In genomic region chr11:48873591-48874290, GRCm38 (mm10) we compare ENCODE assay signal across 12 mouse cellular contexts. TPM values are rescaled to one million over a fixed set of nuclear protein-coding genes. Genes with fewer than 3 reads are reported as not detected.
DNase-seq lines count a peak whose midpoint lies in the region; ATAC-seq and TF ChIP-seq lines count a peak whose summit lies in the region.
"Had no signal": no experiment of that assay in that cellular context is flagged by ENCODE, and none has a peak within 500 bp of the region (broad histone marks: within the 10 kb centered on the region; RNA-seq: fewer than 3 reads in every experiment).

No protein-coding gene starts in this region.

- 74% methylated on average over 10 of the region's 10 CpGs for WGBS in forebrain, embryonic 11.5 days
- 75% methylated on average over 10 of the region's 10 CpGs for WGBS in forebrain, embryonic 14.5 days
- WGBS in spleen, adult 2 months: 75% methylated on average over 10 of the region's 10 CpGs
- WGBS in liver, embryonic 11.5 days: 31% methylated on average over 10 of the region's 10 CpGs
- 53% methylated on average over 10 of the region's 10 CpGs for WGBS in stomach, postnatal 0 days
- 73% methylated on average over 10 of the region's 10 CpGs for WGBS in midbrain, embryonic 13.5 days

- DNase-seq in forebrain, embryonic 11.5 days (ENCODE audit: low spot score): peak; percentile 49
- no peak for DNase-seq in forebrain, embryonic 14.5 days (ENCODE audit: low spot score)
- DNase-seq in spleen, adult 2 months (ENCODE audit: low read depth in 1 of 2, low spot score in 2 of 2): no peak
- no peak for DNase-seq in spleen, postnatal 36 days (ENCODE audit: low spot score in 2 of 2)
- DNase-seq in liver, embryonic 11.5 days (ENCODE audit: low spot score): no peak
- DNase-seq in stomach, postnatal 0 days (ENCODE audit: low spot score): peak; percentile 44
- no peak for DNase-seq in thymus, postnatal 36 days
- DNase-seq: cerebellum, adult 11-12 months had no signal

- no peak overlapping the region for H3K9ac ChIP-seq in forebrain, embryonic 11.5 days (ENCODE audit: low read length)
- H3K9ac ChIP-seq in forebrain, embryonic 14.5 days (ENCODE audit: low read length): no peak overlapping the region
- peak overlapping the region; percentile 82; the same call in 1 of the 2 replicates for H3K9ac ChIP-seq in liver, embryonic 11.5 days (ENCODE audit: low read depth, low read length)
- no peak overlapping the region for H3K9ac ChIP-seq in stomach, postnatal 0 days (ENCODE audit: low read length)
- no peak overlapping the region for H3K9ac ChIP-seq in midbrain, embryonic 13.5 days (replicated peaks)
- H3K9ac ChIP-seq: embryonic facial prominence, embryonic 12.5 days; neural tube, embryonic 12.5 days had no signal

- no peak overlapping the region for H3K4me2 ChIP-seq in forebrain, embryonic 11.5 days (ENCODE audit: low read depth, low read length, severe bottlenecking)
- no peak overlapping the region for H3K4me2 ChIP-seq in forebrain, embryonic 14.5 days (ENCODE audit: low read length)
- peak overlapping the region; percentile 88 for H3K4me2 ChIP-seq in liver, embryonic 11.5 days
- no peak overlapping the region for H3K4me2 ChIP-seq in stomach, postnatal 0 days (replicated peaks; ENCODE audit: low read depth)
- no peak overlapping the region for H3K4me2 ChIP-seq in midbrain, embryonic 13.5 days (replicated peaks)
- H3K4me2 ChIP-seq: embryonic facial prominence, embryonic 12.5 days; neural tube, embryonic 12.5 days had no signal

- H3K27ac ChIP-seq in forebrain, embryonic 11.5 days (ENCODE audit: low read depth, low read length): no peak overlapping the region
- H3K27ac ChIP-seq in forebrain, embryonic 14.5 days (ENCODE audit: low read depth, low read length): no peak overlapping the region
- H3K27ac ChIP-seq in spleen, adult 2 months (ENCODE audit: insufficient read depth, low read length): peak overlapping the region; percentile 97
- H3K27ac ChIP-seq in liver, embryonic 11.5 days (ENCODE audit: low read depth, low read length): peak overlapping the region; percentile 86
- H3K27ac ChIP-seq in stomach, postnatal 0 days (replicated peaks): peak overlapping the region; percentile 53
- H3K27ac ChIP-seq in midbrain, embryonic 13.5 days: no peak overlapping the region
- H3K27ac ChIP-seq: embryonic facial prominence, embryonic 12.5 days; limb, embryonic 10.5 days; neural tube, embryonic 12.5 days had no signal

- no peak for ATAC-seq in forebrain, embryonic 11.5 days (replicated peaks; ENCODE audit: low FRiP score)
- no peak for ATAC-seq in forebrain, embryonic 14.5 days
- peak; percentile 84 for ATAC-seq in liver, embryonic 11.5 days (replicated peaks; ENCODE audit: low FRiP score)
- ATAC-seq in stomach, postnatal 0 days (ENCODE audit: low FRiP score, low TSS enrichment): peak; percentile 26; the same call in 1 of the 2 replicates
- ATAC-seq in midbrain, embryonic 13.5 days: no peak

- H3K27me3 ChIP-seq in forebrain, embryonic 11.5 days (ENCODE audit: control insufficient read depth, insufficient read depth, low read length): no peaks in the 10 kb centered on the region
- H3K27me3 ChIP-seq in forebrain, embryonic 14.5 days (replicated peaks; ENCODE audit: control insufficient read depth, insufficient read depth, low read length): no peaks in the 10 kb centered on the region
- no peaks in the 10 kb centered on the region for H3K27me3 ChIP-seq in spleen, adult 2 months (ENCODE audit: control insufficient read depth, insufficient read depth, low read length)
- no peaks in the 10 kb centered on the region for H3K27me3 ChIP-seq in liver, embryonic 11.5 days (replicated peaks; ENCODE audit: control insufficient read depth, insufficient read depth, low read length)
- H3K27me3 ChIP-seq in stomach, postnatal 0 days (ENCODE audit: control insufficient read depth, insufficient read depth, low read length): no peaks in the 10 kb centered on the region
- peaks cover 20% of the 10 kb centered on the region for H3K27me3 ChIP-seq in midbrain, embryonic 13.5 days
- H3K27me3 ChIP-seq: embryonic facial prominence, embryonic 12.5 days had no signal

- H3K4me3 ChIP-seq in forebrain, embryonic 11.5 days (ENCODE audit: low read depth, low read length): no peak overlapping the region
- no peak overlapping the region for H3K4me3 ChIP-seq in forebrain, embryonic 14.5 days (ENCODE audit: low read depth, low read length)
- no peak overlapping the region for H3K4me3 ChIP-seq in spleen, adult 2 months (ENCODE audit: extremely low read depth, insufficient read depth, insufficient read length)
- no peak overlapping the region for H3K4me3 ChIP-seq in liver, embryonic 11.5 days (ENCODE audit: low read depth, low read length)
- H3K4me3 ChIP-seq in stomach, postnatal 0 days (ENCODE audit: low read depth, low read length): no peak overlapping the region
- H3K4me3 ChIP-seq in midbrain, embryonic 13.5 days (replicated peaks): no peak overlapping the region
- H3K4me3 ChIP-seq: embryonic facial prominence, embryonic 12.5 days; limb, embryonic 10.5 days; neural tube, embryonic 12.5 days had no signal

- no peaks in the 10 kb centered on the region for H3K36me3 ChIP-seq in forebrain, embryonic 11.5 days (ENCODE audit: control insufficient read depth, insufficient read depth, low read length)
- no peaks in the 10 kb centered on the region for H3K36me3 ChIP-seq in forebrain, embryonic 14.5 days (ENCODE audit: control insufficient read depth, insufficient read depth, low read length)
- H3K36me3 ChIP-seq in spleen, adult 2 months (ENCODE audit: control insufficient read depth, insufficient read depth, low read length): no peaks in the 10 kb centered on the region
- H3K36me3 ChIP-seq in liver, embryonic 11.5 days (ENCODE audit: control insufficient read depth, insufficient read depth, low read length): no peaks in the 10 kb centered on the region
- no peaks in the 10 kb centered on the region for H3K36me3 ChIP-seq in stomach, postnatal 0 days (ENCODE audit: control insufficient read depth, insufficient read depth, low read length)
- H3K36me3 ChIP-seq in midbrain, embryonic 13.5 days: no peaks in the 10 kb centered on the region
- H3K36me3 ChIP-seq: embryonic facial prominence, embryonic 12.5 days; limb, embryonic 10.5 days; neural tube, embryonic 12.5 days had no signal

- no peak for TF ChIP-seq POLR2A in spleen, adult 2 months (IDR thresholded peaks at IDR 0.05; ENCODE audit: low read depth, low read length)

- no peak for TF ChIP-seq CTCF in spleen, adult 2 months (IDR thresholded peaks at IDR 0.05; ENCODE audit: extremely low read depth, insufficient read depth, insufficient read length, insufficient replicate concordance)
- TF ChIP-seq CTCF in stomach, postnatal 0 days (IDR thresholded peaks at IDR 0.05; ENCODE audit: low read depth): peak; percentile 32

- H3K4me1 ChIP-seq in forebrain, embryonic 11.5 days (replicated peaks; ENCODE audit: control insufficient read depth, insufficient read depth, low read length): peaks cover 3% of the 10 kb centered on the region; the same call in 1 of the 2 replicates
- H3K4me1 ChIP-seq in forebrain, embryonic 14.5 days (ENCODE audit: control insufficient read depth, insufficient read depth, low read length): peaks cover 3% of the 10 kb centered on the region; the same call in 1 of the 2 replicates
- peaks cover 7% of the 10 kb centered on the region; the same call in 1 of the 2 replicates for H3K4me1 ChIP-seq in spleen, adult 2 months (ENCODE audit: control insufficient read depth, insufficient read depth, insufficient read length)
- peaks cover 44% of the 10 kb centered on the region for H3K4me1 ChIP-seq in liver, embryonic 11.5 days (replicated peaks; ENCODE audit: control insufficient read depth, insufficient read depth, low read length)
- H3K4me1 ChIP-seq in stomach, postnatal 0 days (replicated peaks; ENCODE audit: control insufficient read depth, insufficient read depth): peaks cover 6% of the 10 kb centered on the region; the same call in 1 of the 2 replicates
- H3K4me1 ChIP-seq in midbrain, embryonic 13.5 days (replicated peaks): peaks cover 16% of the 10 kb centered on the region
- H3K4me1 ChIP-seq: embryonic facial prominence, embryonic 12.5 days had no signal

- no peak for TF ChIP-seq EP300 in stomach, postnatal 0 days (optimal IDR thresholded peaks at IDR 0.05)

- H3K9me3 ChIP-seq in forebrain, embryonic 11.5 days (ENCODE audit: control insufficient read depth, low read length): no peaks in the 10 kb centered on the region
- no peaks in the 10 kb centered on the region for H3K9me3 ChIP-seq in forebrain, embryonic 14.5 days (replicated peaks; ENCODE audit: control insufficient read depth, low read length)
- no peaks in the 10 kb centered on the region for H3K9me3 ChIP-seq in liver, embryonic 11.5 days (ENCODE audit: control insufficient read depth, low read length)
- no peaks in the 10 kb centered on the region for H3K9me3 ChIP-seq in stomach, postnatal 0 days (ENCODE audit: control insufficient read depth, low read length)
- H3K9me3 ChIP-seq in midbrain, embryonic 13.5 days: no peaks in the 10 kb centered on the region
- H3K9me3 ChIP-seq: embryonic facial prominence, embryonic 12.5 days; limb, embryonic 10.5 days; neural tube, embryonic 12.5 days had no signal

RNA-seq across cellular contexts. Expression of gene Irgm1, which starts 2.3 kb away (rescaled TPM):
- 1.5 TPM in 2 replicates for polyA plus RNA-seq in forebrain, embryonic 11.5 days (2014; fragmentation: Nextera tagmentation; extraction: Ambion mirVana)
- polyA plus RNA-seq in forebrain, embryonic 14.5 days (2014; fragmentation: Nextera tagmentation; extraction: Ambion mirVana): 1.9 and 2.2 TPM in 2 replicates
- 10.6 and 13.0 TPM in 2 replicates for polyA plus RNA-seq in spleen, adult 2 months (2012; rRNA removed)
- polyA plus RNA-seq in liver, embryonic 11.5 days (2014; fragmentation: Nextera tagmentation; extraction: Ambion mirVana): 15.2 and 17.2 TPM in 2 replicates
- 12.8 and 14.4 TPM in 2 replicates for polyA plus RNA-seq in stomach, postnatal 0 days (2015; fragmentation: Nextera tagmentation; extraction: Ambion mirVana)
- polyA plus RNA-seq in midbrain, embryonic 13.5 days (2015; fragmentation: Nextera tagmentation; extraction: Ambion mirVana): 1.8 and 1.9 TPM in 2 replicates

RNA-seq across cellular contexts. Expression of gene Gm5431, which starts 28.3 kb away (rescaled TPM):
- 0.24 TPM in 1 of 2 replicates, not detected in the other for polyA plus RNA-seq in forebrain, embryonic 11.5 days (2014; fragmentation: Nextera tagmentation; extraction: Ambion mirVana)
- polyA plus RNA-seq in forebrain, embryonic 14.5 days (2014; fragmentation: Nextera tagmentation; extraction: Ambion mirVana): 0.13 and 0.17 TPM in 2 replicates
- 0.36 and 0.37 TPM in 2 replicates for polyA plus RNA-seq in spleen, adult 2 months (2012; rRNA removed)
- 0.16 and 0.30 TPM in 2 replicates for polyA plus RNA-seq in liver, embryonic 11.5 days (2014; fragmentation: Nextera tagmentation; extraction: Ambion mirVana)
- 0.22 and 0.33 TPM in 2 replicates for polyA plus RNA-seq in stomach, postnatal 0 days (2015; fragmentation: Nextera tagmentation; extraction: Ambion mirVana)
- polyA plus RNA-seq in midbrain, embryonic 13.5 days (2015; fragmentation: Nextera tagmentation; extraction: Ambion mirVana): 0.17 and 0.21 TPM in 2 replicates
- polyA plus RNA-seq: limb, embryonic 10.5 days had no signal

RNA-seq across cellular contexts. Expression of gene Gm12184, which starts 47.3 kb away (rescaled TPM):
- polyA plus RNA-seq in forebrain, embryonic 11.5 days (2014; fragmentation: Nextera tagmentation; extraction: Ambion mirVana): 12.3 and 12.7 TPM in 2 replicates
- 3.5 and 3.6 TPM in 2 replicates for polyA plus RNA-seq in forebrain, embryonic 14.5 days (2014; fragmentation: Nextera tagmentation; extraction: Ambion mirVana)
- polyA plus RNA-seq in spleen, adult 2 months (2012; rRNA removed): 3.9 and 6.1 TPM in 2 replicates
- 6.2 and 7.6 TPM in 2 replicates for polyA plus RNA-seq in liver, embryonic 11.5 days (2014; fragmentation: Nextera tagmentation; extraction: Ambion mirVana)
- polyA plus RNA-seq in stomach, postnatal 0 days (2015; fragmentation: Nextera tagmentation; extraction: Ambion mirVana): 5.0 and 7.3 TPM in 2 replicates
- 3.4 and 3.6 TPM in 2 replicates for polyA plus RNA-seq in midbrain, embryonic 13.5 days (2015; fragmentation: Nextera tagmentation; extraction: Ambion mirVana)

RNA-seq across cellular contexts. Expression of gene Trim7, which starts 47.8 kb away (rescaled TPM):
- 0.51 and 2.1 TPM in 2 replicates for polyA plus RNA-seq in forebrain, embryonic 11.5 days (2014; fragmentation: Nextera tagmentation; extraction: Ambion mirVana)
- 0.61 and 1.3 TPM in 2 replicates for polyA plus RNA-seq in forebrain, embryonic 14.5 days (2014; fragmentation: Nextera tagmentation; extraction: Ambion mirVana)
- polyA plus RNA-seq in spleen, adult 2 months (2012; rRNA removed): 53.6 and 63.6 TPM in 2 replicates
- polyA plus RNA-seq in liver, embryonic 11.5 days (2014; fragmentation: Nextera tagmentation; extraction: Ambion mirVana): 0.18 and 0.38 TPM in 2 replicates
- polyA plus RNA-seq in stomach, postnatal 0 days (2015; fragmentation: Nextera tagmentation; extraction: Ambion mirVana): 3.0 and 3.4 TPM in 2 replicates
- polyA plus RNA-seq in midbrain, embryonic 13.5 days (2015; fragmentation: Nextera tagmentation; extraction: Ambion mirVana): 0.89 and 1.0 TPM in 2 replicates

RNA-seq across cellular contexts. Expression of gene Trim41, which starts 56.6 kb away (rescaled TPM):
- polyA plus RNA-seq in forebrain, embryonic 11.5 days (2014; fragmentation: Nextera tagmentation; extraction: Ambion mirVana): 4.5 and 5.6 TPM in 2 replicates
- polyA plus RNA-seq in forebrain, embryonic 14.5 days (2014; fragmentation: Nextera tagmentation; extraction: Ambion mirVana): 3.2 and 4.0 TPM in 2 replicates
- polyA plus RNA-seq in spleen, adult 2 months (2012; rRNA removed): 24.4 and 24.7 TPM in 2 replicates
- polyA plus RNA-seq in liver, embryonic 11.5 days (2014; fragmentation: Nextera tagmentation; extraction: Ambion mirVana): 3.5 and 4.5 TPM in 2 replicates
- polyA plus RNA-seq in stomach, postnatal 0 days (2015; fragmentation: Nextera tagmentation; extraction: Ambion mirVana): 3.6 and 4.0 TPM in 2 replicates
- 6.9 and 7.0 TPM in 2 replicates for polyA plus RNA-seq in midbrain, embryonic 13.5 days (2015; fragmentation: Nextera tagmentation; extraction: Ambion mirVana)

Comparison
In these comparisons a context has a peak if more than half of its experiments do, and no peak if none do; other contexts are left out.
1. DNase-seq: peak in forebrain, embryonic 11.5 days (single experiment) and stomach, postnatal 0 days (single experiment); none in forebrain, embryonic 14.5 days (single experiment), spleen, adult 2 months (0 of 2), spleen, postnatal 36 days (0 of 2), liver, embryonic 11.5 days (single experiment) and thymus, postnatal 36 days (0 of 2).
2. ATAC-seq: peak in liver, embryonic 11.5 days (single experiment) and stomach, postnatal 0 days (single experiment); none in forebrain, embryonic 11.5 days (single experiment), forebrain, embryonic 14.5 days (single experiment) and midbrain, embryonic 13.5 days (single experiment).
3. H3K27ac ChIP-seq: peak in spleen, adult 2 months (single experiment), liver, embryonic 11.5 days (single experiment) and stomach, postnatal 0 days (single experiment); none in forebrain, embryonic 11.5 days (single experiment), forebrain, embryonic 14.5 days (single experiment) and midbrain, embryonic 13.5 days (single experiment).